Mouse (Mus musculus): Measurements from ENCODE around the gene Larp1b. TPM values are rescaled to one million over a fixed set of nuclear protein-coding genes. Genes with fewer than 3 reads are reported as not detected.
A peak's percentile ranks its signal among the peaks of the same experiment; 100 is the strongest.

The Larp1b gene
- total and polyA plus RNA-seq, 2 experiments from 2014 or later, result 20.7 to 35.4 TPM

- no peaks in the 10 kb centered on the region for H3K27me3 ChIP-seq (ENCODE audit: control insufficient read depth, insufficient read depth, low read length)
- peak; percentile 10 for ATAC-seq (ENCODE audit: insufficient read depth, low read depth)
- under 1% methylated on average over 43 of the region's 43 CpGs for WGBS
- H3K27ac ChIP-seq (ENCODE audit: low read depth), result peak overlapping the region; percentile 96
- H3K9me3 ChIP-seq (replicated peaks; ENCODE audit: control insufficient read depth, low read length), result no peaks in the 10 kb centered on the region
- H3K9ac ChIP-seq (replicated peaks; ENCODE audit: low read depth, low read length), result peak overlapping the region; percentile 75
- peaks cover 22% of the 10 kb centered on the region for H3K4me1 ChIP-seq (ENCODE audit: control insufficient read depth, insufficient read depth)
- no peak for TF ChIP-seq CTCF (IDR thresholded peaks at IDR 0.05; ENCODE audit: low read depth)
- peak overlapping the region; percentile 95 for H3K4me3 ChIP-seq (ENCODE audit: low read depth, low read length)
- H3K4me2 ChIP-seq (ENCODE audit: low read depth, low read length), result peak overlapping the region; percentile 78
- H3K36me3 ChIP-seq (replicated peaks; ENCODE audit: control insufficient read depth, insufficient read depth, low read length), result no peaks in the 10 kb centered on the region
- DNase-seq (ENCODE audit: low spot score), result no peak
Measured at GRCm38 (mm10) chr3:41082520-41082884, 132.9 kb downstream of the Larp1b start.

- under 1% methylated on average over 82 of the region's 95 CpGs for WGBS
- Histone ChIP-seq H3K4me3 (ENCODE audit: low read depth, low read length) (peak within 1 kb of the TSS; percentile 95), H3K36me3 (replicated peaks; ENCODE audit: control insufficient read depth, insufficient read depth, low read length) (no peaks in the 10 kb centered on the region), H3K9ac (replicated peaks; ENCODE audit: low read depth, low read length) (peak within 1 kb of the TSS; percentile 79), H3K27me3 (ENCODE audit: control insufficient read depth, insufficient read depth, low read length) (no peaks in the 10 kb centered on the region), H3K4me2 (ENCODE audit: low read depth, low read length) (peak within 1 kb of the TSS; percentile 97), H3K27ac (ENCODE audit: low read depth) (peak within 1 kb of the TSS; percentile 96), H3K4me1 (ENCODE audit: control insufficient read depth, insufficient read depth) (peaks cover 22% of the 10 kb centered on the region), H3K9me3 (replicated peaks; ENCODE audit: control insufficient read depth, low read length) (no peaks in the 10 kb centered on the region)
- peak; percentile 99 for DNase-seq (ENCODE audit: low spot score)
- ATAC-seq (ENCODE audit: insufficient read depth, low read depth), result peak; percentile 97
- TF ChIP-seq CTCF (IDR thresholded peaks at IDR 0.05; ENCODE audit: low read depth) (peak; percentile 53), EP300 (IDR thresholded peaks at IDR 0.05; ENCODE audit: low read depth) (no peak; the same call in 1 of the 2 replicates)
Measured at GRCm38 (mm10) chr3:41082885-41083789, 133.5 kb downstream of the Larp1b start, which contains the start of gene Pgrmc2. Gene Pgrmc2 (minus strand): TSS chr3:41083046.

- TF ChIP-seq EP300 (IDR thresholded peaks at IDR 0.05; ENCODE audit: low read depth) (no peak), CTCF (IDR thresholded peaks at IDR 0.05; ENCODE audit: low read depth) (no peak)
- DNase-seq (ENCODE audit: low spot score) (no peak), ATAC-seq (ENCODE audit: insufficient read depth, low read depth) (no peak)
- H3K36me3 ChIP-seq (replicated peaks; ENCODE audit: control insufficient read depth, insufficient read depth, low read length), result no peaks in the 10 kb centered on the region
- WGBS, result 0% methylated on average over 6 of the region's 6 CpGs
- peaks cover 22% of the 10 kb centered on the region for H3K4me1 ChIP-seq (ENCODE audit: control insufficient read depth, insufficient read depth)
- peak overlapping the region; percentile 96 for H3K27ac ChIP-seq (ENCODE audit: low read depth)
- no peaks in the 10 kb centered on the region for H3K27me3 ChIP-seq (ENCODE audit: control insufficient read depth, insufficient read depth, low read length)
- H3K4me3 ChIP-seq (ENCODE audit: low read depth, low read length), result peak overlapping the region; percentile 95
- H3K4me2 ChIP-seq (ENCODE audit: low read depth, low read length), result peak overlapping the region; percentile 97
- H3K9me3 ChIP-seq (replicated peaks; ENCODE audit: control insufficient read depth, low read length), result no peaks in the 10 kb centered on the region
- peak overlapping the region; percentile 79 for H3K9ac ChIP-seq (replicated peaks; ENCODE audit: low read depth, low read length)
Measured at GRCm38 (mm10) chr3:41083790-41084112, 134.1 kb downstream of the Larp1b start.

- 84% methylated on average over 5 of the region's 5 CpGs for WGBS
- H3K4me1 ChIP-seq (ENCODE audit: control insufficient read depth, insufficient read depth), result peaks cover 22% of the 10 kb centered on the region
- DNase-seq (ENCODE audit: low spot score) (no peak), ATAC-seq (ENCODE audit: insufficient read depth, low read depth) (no peak)
- H3K9me3 ChIP-seq (replicated peaks; ENCODE audit: control insufficient read depth, low read length), result no peaks in the 10 kb centered on the region
- H3K36me3 ChIP-seq (replicated peaks; ENCODE audit: control insufficient read depth, insufficient read depth, low read length), result no peaks in the 10 kb centered on the region
- TF ChIP-seq CTCF (IDR thresholded peaks at IDR 0.05; ENCODE audit: low read depth) (no peak), EP300 (IDR thresholded peaks at IDR 0.05; ENCODE audit: low read depth) (no peak)
- no peak overlapping the region for H3K27ac ChIP-seq (ENCODE audit: low read depth)
- no peak overlapping the region for H3K9ac ChIP-seq (replicated peaks; ENCODE audit: low read depth, low read length)
- H3K4me2 ChIP-seq (ENCODE audit: low read depth, low read length), result peak overlapping the region; percentile 97
- no peaks in the 10 kb centered on the region for H3K27me3 ChIP-seq (ENCODE audit: control insufficient read depth, insufficient read depth, low read length)
- H3K4me3 ChIP-seq (ENCODE audit: low read depth, low read length), result no peak overlapping the region
Measured at GRCm38 (mm10) chr3:41084421-41084820, 134.8 kb downstream of the Larp1b start.

- H3K4me2 ChIP-seq (ENCODE audit: low read depth, low read length), result no peak overlapping the region
- no peak for ATAC-seq (ENCODE audit: insufficient read depth, low read depth)
- H3K9me3 ChIP-seq (replicated peaks; ENCODE audit: control insufficient read depth, low read length), result no peaks in the 10 kb centered on the region
- no peak overlapping the region for H3K27ac ChIP-seq (ENCODE audit: low read depth)
- no peaks in the 10 kb centered on the region for H3K27me3 ChIP-seq (ENCODE audit: control insufficient read depth, insufficient read depth, low read length)
- TF ChIP-seq EP300 (IDR thresholded peaks at IDR 0.05; ENCODE audit: low read depth) (no peak), CTCF (IDR thresholded peaks at IDR 0.05; ENCODE audit: low read depth) (no peak)
- H3K4me1 ChIP-seq (ENCODE audit: control insufficient read depth, insufficient read depth), result 0 out of 2 replicates have a peak, but pooled peaks cover 11% of the 10 kb centered on the region
- no peak for DNase-seq (ENCODE audit: low spot score)
- no peak overlapping the region for H3K9ac ChIP-seq (replicated peaks; ENCODE audit: low read depth, low read length)
- no peaks in the 10 kb centered on the region for H3K36me3 ChIP-seq (replicated peaks; ENCODE audit: control insufficient read depth, insufficient read depth, low read length)
- no peak overlapping the region for H3K4me3 ChIP-seq (ENCODE audit: low read depth, low read length)
Measured at GRCm38 (mm10) chr3:41087071-41087470, 137.4 kb downstream of the Larp1b start.

Other genes starting within 250 kb of the Larp1b start
- gene Slc25a31, start 241.0 kb upstream of the Larp1b start, total RNA-seq (2014; rRNA removed; ENCODE audit: low replicate concordance), result 0.93 TPM in 1 of 2 replicates, not detected in the other
- 0.73 and 0.86 TPM in 2 replicates for gene Slc25a31, start 241.0 kb upstream of the Larp1b start, polyA plus RNA-seq (2015; fragmentation: Nextera tagmentation; extraction: Ambion mirVana)
- 42.1 and 46.8 TPM in 2 replicates for gene Hspa4l, start 205.3 kb upstream of the Larp1b start, total RNA-seq (2014; rRNA removed; ENCODE audit: low replicate concordance)
- 27.0 and 27.8 TPM in 2 replicates for gene Hspa4l, start 205.3 kb upstream of the Larp1b start, polyA plus RNA-seq (2015; fragmentation: Nextera tagmentation; extraction: Ambion mirVana)
- 7.1 and 14.5 TPM in 2 replicates for gene Plk4, start 149.8 kb upstream of the Larp1b start, total RNA-seq (2014; rRNA removed; ENCODE audit: low replicate concordance)
- gene Plk4, start 149.8 kb upstream of the Larp1b start, polyA plus RNA-seq (2015; fragmentation: Nextera tagmentation; extraction: Ambion mirVana), result 10.2 and 11.6 TPM in 2 replicates
- gene Mfsd8, start 102.9 kb upstream of the Larp1b start, total RNA-seq (2014; rRNA removed; ENCODE audit: low replicate concordance), result 18.6 and 21.1 TPM in 2 replicates
- 7.1 and 7.7 TPM in 2 replicates for gene Mfsd8, start 102.9 kb upstream of the Larp1b start, polyA plus RNA-seq (2015; fragmentation: Nextera tagmentation; extraction: Ambion mirVana)
- 22.9 and 31.2 TPM in 2 replicates for gene Abhd18, start 102.9 kb upstream of the Larp1b start, total RNA-seq (2014; rRNA removed; ENCODE audit: low replicate concordance)
- 24.5 and 33.6 TPM in 2 replicates for gene Abhd18, start 102.9 kb upstream of the Larp1b start, polyA plus RNA-seq (2015; fragmentation: Nextera tagmentation; extraction: Ambion mirVana)
- gene 1700034I23Rik, start 47.3 kb upstream of the Larp1b start, total RNA-seq (2014; rRNA removed; ENCODE audit: low replicate concordance), result not detected in 2 replicates
- 0.11 TPM in 2 replicates for gene 1700034I23Rik, start 47.3 kb upstream of the Larp1b start, polyA plus RNA-seq (2015; fragmentation: Nextera tagmentation; extraction: Ambion mirVana)
- gene Pgrmc2, start 133.2 kb downstream of the Larp1b start, total RNA-seq (2014; rRNA removed; ENCODE audit: low replicate concordance), result 18.4 and 34.1 TPM in 2 replicates
- gene Pgrmc2, start 133.2 kb downstream of the Larp1b start, polyA plus RNA-seq (2015; fragmentation: Nextera tagmentation; extraction: Ambion mirVana), result 29.5 and 32.1 TPM in 2 replicates

Data from heart, postnatal 0 days (tissue).